Mouse (Mus musculus) hematopoietic stem cell, adult 5-6 weeks (primary cell): ENCODE measurements around the gene Enpep. TPM values are rescaled to one million over a fixed set of nuclear protein-coding genes. Genes with fewer than 3 reads are reported as not detected.

Experiments
- ATAC-seq, 2 experiments: fragments of 125-278 bp in 1 of 2; replicated peaks in 1 of 2; 2 replicates each; pipeline ENCODE4 v1.8.0; 2016 to 2017; ENCODE audit warnings: inconsistent platforms in 2 of 2, mild to moderate bottlenecking in 2 of 2, moderate number of reproducible peaks in 2 of 2, low read depth in 1 of 2, moderate TSS enrichment in 1 of 2; ENCODE audit not compliant: low FRiP score in 2 of 2, poor library complexity in 2 of 2, severe bottlenecking in 2 of 2, insufficient read depth in 1 of 2, low TSS enrichment in 1 of 2
- total RNA-seq: library from RNA; stranded (forward); fragments of 172-1452, 232-1000 nt; gene quantifications from 2 replicates; pipeline ENCODE4 v1.2.3, GENCODE M21; 2017

The Enpep gene
- 0.35 TPM in 1 of 2 replicates, not detected in the other for total RNA-seq

DNA sequence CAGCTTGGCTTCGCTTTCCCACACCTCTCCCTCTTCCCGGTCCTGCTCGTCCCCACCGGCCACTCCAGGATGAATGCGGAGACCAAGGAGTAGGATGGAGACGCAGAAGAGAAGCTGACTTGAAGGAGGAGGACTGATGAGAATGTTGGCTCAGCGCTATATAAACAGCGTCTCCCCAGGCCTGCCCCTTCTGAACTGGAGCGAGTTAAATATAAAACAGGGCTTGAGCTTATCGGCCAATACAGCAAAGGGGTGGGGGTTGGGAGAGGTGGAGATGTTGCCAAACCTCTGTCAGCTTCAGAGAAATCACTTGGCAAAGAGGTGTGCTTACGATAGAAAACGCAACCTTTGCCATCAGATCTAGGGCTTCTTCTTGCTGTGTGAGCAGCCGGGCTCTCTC lies at the start of gene Enpep:
TSS of gene Enpep (minus strand) at position 135 of the 400 bp plus-strand sequence.
- ATAC-seq: 0 out of 4 replicates have a peak, but pooled peaks of 1 of the 2 experiments have one; percentile 12

GRCm38 (mm10) chr3:129379109-129379508 lies 46.6 kb upstream of the Enpep start:
- ATAC-seq: no peak; a peak in 1 of 4 replicates

- no peak for ATAC-seq
Observed at GRCm38 (mm10) chr3:129375087-129375486, 42.6 kb upstream of the Enpep start.

GRCm38 (mm10) chr3:129373108-129373507 lies 40.6 kb upstream of the Enpep start:
- no peak for ATAC-seq

DNA sequence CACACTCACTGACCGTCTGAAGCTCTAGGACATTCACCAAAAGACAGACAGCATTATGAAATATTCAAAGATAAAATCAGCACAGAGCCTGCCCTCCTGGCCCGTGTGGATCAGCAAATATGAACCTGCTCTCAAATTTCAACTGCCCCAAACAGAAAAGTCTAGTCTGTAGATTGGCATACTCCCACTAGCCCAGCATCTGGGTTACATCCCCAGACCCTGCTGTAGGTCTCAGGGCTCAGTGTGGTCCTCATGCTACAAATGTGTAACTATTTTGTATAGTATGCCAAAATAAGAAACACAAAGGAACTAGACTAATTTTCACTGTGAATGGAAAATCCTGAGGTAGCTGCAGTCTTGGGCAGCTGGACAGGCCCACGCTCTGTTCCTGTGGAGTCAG lies 37.0 kb upstream of the Enpep start:
- no peak for ATAC-seq

GRCm38 (mm10) chr3:129365919-129366318 lies 33.4 kb upstream of the Enpep start:
- no peak for ATAC-seq

DNA sequence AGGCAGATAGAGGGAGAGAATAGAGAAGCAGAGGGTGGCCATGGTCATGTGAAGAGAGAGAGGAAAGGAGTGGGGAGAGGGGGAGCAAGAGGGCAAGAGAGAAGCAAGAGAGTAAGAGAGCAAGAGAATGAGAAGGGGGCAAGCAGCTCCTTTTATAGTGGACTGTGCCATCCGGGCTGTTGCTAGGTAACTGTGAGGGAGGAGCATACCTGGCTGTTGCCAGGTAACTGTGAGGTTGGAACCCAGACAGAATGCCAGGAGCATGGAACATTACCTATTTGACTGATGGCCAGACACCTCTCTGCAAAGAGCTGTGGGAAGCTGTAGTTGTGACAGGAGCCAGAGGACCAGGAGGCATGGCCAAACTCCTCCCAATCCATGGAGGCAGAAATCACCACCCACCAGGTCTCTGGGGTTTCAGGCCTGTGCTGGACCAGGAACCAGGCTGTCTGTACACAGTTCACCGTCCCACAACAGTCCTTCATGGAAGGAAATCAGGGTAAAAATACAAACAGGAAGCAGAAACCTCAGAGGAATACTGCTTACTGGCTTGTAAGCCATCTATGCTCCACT lies 32.4 kb upstream of the Enpep start:
- ATAC-seq: no peak

- ATAC-seq: no peak
Observed at GRCm38 (mm10) chr3:129363426-129363825, 30.9 kb upstream of the Enpep start.

- ATAC-seq: no peak
Observed at GRCm38 (mm10) chr3:129358115-129358514, 25.6 kb upstream of the Enpep start.

DNA sequence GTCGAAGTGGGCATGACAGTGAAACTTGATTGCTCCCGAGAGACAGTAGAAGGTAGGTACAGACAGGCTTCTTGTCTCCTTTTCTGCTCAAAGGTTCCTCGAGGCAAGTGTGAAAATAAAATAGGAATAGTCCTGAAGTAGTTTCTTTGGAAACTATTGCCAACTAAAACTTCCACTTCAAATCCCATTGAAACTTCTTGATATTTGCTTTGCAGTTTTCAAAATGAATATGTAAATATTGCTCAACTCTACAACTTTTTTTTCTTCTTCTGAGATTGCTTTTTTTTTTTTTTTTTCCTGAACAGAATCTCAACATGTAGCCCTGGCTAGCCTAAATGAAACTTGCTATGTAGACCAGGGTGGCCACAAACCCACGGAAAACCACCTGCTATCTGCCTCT lies 21.4 kb upstream of the Enpep start:
- ATAC-seq: no peak

- ATAC-seq: no peak
Observed at GRCm38 (mm10) chr3:129351320-129351877, 18.9 kb upstream of the Enpep start.

GRCm38 (mm10) chr3:129347277-129347676 lies 14.8 kb upstream of the Enpep start:
- no peak for ATAC-seq

DNA sequence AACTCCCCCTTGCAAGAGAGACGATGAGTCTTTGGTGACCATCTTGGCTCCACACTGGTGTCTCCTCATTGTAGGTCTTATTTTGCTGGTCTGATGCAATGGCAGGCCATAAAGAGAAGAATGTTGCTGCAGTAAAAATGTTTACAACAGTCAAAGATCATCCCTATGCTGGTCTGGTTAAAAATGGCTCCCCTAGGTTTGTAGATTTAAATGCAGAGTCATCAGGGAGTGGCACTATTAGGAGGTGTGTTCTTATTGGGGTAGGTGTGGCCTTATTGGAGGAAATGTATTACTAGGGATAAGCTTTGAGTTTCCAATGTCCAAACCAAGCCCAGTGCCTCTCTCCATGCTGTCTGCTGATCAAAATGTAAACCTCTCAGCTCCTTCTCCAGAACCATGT lies 10.2 kb upstream of the Enpep start:
- no peak for ATAC-seq

DNA sequence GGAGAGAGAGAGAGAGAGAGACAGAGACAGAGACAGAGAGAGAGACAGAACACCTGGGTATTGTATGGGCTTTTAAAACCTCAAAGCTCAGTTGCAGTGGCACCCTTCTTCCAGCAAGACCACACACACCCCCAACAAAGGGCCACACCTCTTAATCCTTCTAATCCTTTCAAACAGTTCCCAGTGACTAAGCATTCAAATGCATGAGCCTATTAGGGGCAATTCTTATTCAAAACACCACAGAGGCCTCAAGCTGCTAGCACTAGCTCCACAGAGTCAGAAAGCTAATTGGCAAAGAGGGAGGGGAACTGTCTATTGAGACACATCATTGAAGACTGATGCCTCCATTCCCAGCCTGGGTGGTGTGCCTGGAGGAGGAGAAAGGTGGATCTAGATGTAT lies 8.5 kb upstream of the Enpep start:
- no peak for ATAC-seq

- ATAC-seq: no peak
Observed at GRCm38 (mm10) chr3:129338296-129339091, 6.0 kb upstream of the Enpep start.

- ATAC-seq: no peak
Observed at GRCm38 (mm10) chr3:129332142-129332541, 378 bp downstream of the Enpep start.

DNA sequence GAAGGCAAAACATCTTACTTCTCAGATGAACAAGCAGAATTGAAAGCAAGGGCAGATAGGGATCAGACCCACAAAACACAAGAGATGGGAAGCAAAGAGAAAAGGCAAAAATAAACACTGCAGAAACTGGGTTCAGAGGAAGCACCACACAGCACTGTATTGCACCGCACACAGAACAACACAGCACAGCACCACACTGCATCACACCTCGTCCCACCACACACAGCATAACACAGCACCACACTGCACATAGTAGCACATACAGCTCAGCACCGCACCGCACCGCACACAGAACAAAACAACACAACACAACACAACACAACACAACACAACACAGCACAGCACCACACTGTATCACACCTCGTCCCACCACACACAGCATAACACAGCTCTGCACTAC lies 1.1 kb downstream of the Enpep start:
- ATAC-seq: no peak

GRCm38 (mm10) chr3:129328056-129328455 lies 4.5 kb downstream of the Enpep start:
- ATAC-seq: no peak
